Mouse (Mus musculus) heart, postnatal 0 days (tissue): ENCODE data around the gene Nckap5. TPM values are rescaled to one million over a fixed set of nuclear protein-coding genes. Genes with fewer than 3 reads are reported as not detected.

Experiments
- ATAC-seq: fragments of 200-750 bp; cut with Nextera tagmentation; 2 replicates; pipeline ENCODE4 v1.8.0; 2017; ENCODE audit warnings: low read depth, moderate number of reproducible peaks, moderate library complexity; ENCODE audit not compliant: insufficient read depth
- DNase-seq: peaks from one replicate; pipeline ENCODE4 v3.0.0-alpha.2; 2016; ENCODE audit warnings: low spot score
- H3K27ac ChIP-seq: fragments of 300-500 bp; sonication (generic); 2 replicates; pipeline ENCODE4 v1.5.1; 2014; ENCODE audit warnings: low read depth, mild to moderate bottlenecking
- H3K27me3 ChIP-seq: fragments of 300-500 bp; sonication (generic); 2 replicates; pipeline ENCODE4 v1.6.1; 2014; ENCODE audit warnings: low read length, mixed read lengths; ENCODE audit not compliant: control insufficient read depth, insufficient read depth
- H3K36me3 ChIP-seq: fragments of 300-500 bp; sonication (generic); replicated peaks from 2 replicates; pipeline ENCODE4 v1.6.1; 2014; ENCODE audit warnings: low read length, mixed read lengths; ENCODE audit not compliant: control insufficient read depth, insufficient read depth
- H3K4me1 ChIP-seq: fragments of 300-500 bp; sonication (generic); 2 replicates; pipeline ENCODE4 v1.6.1; 2014; ENCODE audit warnings: antibody characterized with exemption; ENCODE audit not compliant: control insufficient read depth, insufficient read depth
- H3K4me2 ChIP-seq: fragments of 300-500 bp; sonication (generic); 2 replicates; pipeline ENCODE4 v1.6.1; 2014; ENCODE audit warnings: low read depth, mild to moderate bottlenecking, low read length, moderate library complexity
- H3K4me3 ChIP-seq: fragments of 300-500 bp; sonication (generic); 2 replicates; pipeline ENCODE4 v1.5.1; 2014; ENCODE audit warnings: low read depth, low read length
- H3K9ac ChIP-seq: fragments of 300-500 bp; sonication (generic); replicated peaks from 2 replicates; pipeline ENCODE4 v1.6.1; 2014; ENCODE audit warnings: low read depth, low read length, mixed read lengths
- H3K9me3 ChIP-seq: fragments of 300-500 bp; sonication (generic); replicated peaks from 2 replicates; pipeline ENCODE4 v1.6.1; 2016; ENCODE audit warnings: low read length; ENCODE audit not compliant: control insufficient read depth
- CTCF ChIP-seq: IDR thresholded peaks from 2 replicates; pipeline ENCODE4 v1.5.1; 2016; ENCODE audit warnings: antibody characterized with exemption, control low read depth, low read depth
- EP300 ChIP-seq: IDR thresholded peaks from 2 replicates; pipeline ENCODE4 v1.6.1; 2016; ENCODE audit warnings: antibody characterized with exemption, low read depth
- WGBS: fragments of 180-500 bp; shearing (Covaris S2); extraction: QIAGEN DNeasy Blood & Tissue Kit; methylation state at CpG from one replicate; pipeline ENCODE4 v1.1.7; 2014; 5-methylcytosine and 5-hydroxymethylcytosine counted together
- polyA plus RNA-seq: library from polyadenylated mRNA; unstranded; fragments of >200 nt; fragmentation: Nextera tagmentation; extraction: Ambion mirVana; gene quantifications from 2 replicates; pipeline ENCODE4 v1.2.1, GENCODE M21; 2015
- total RNA-seq: library from RNA; depleted of rRNA; stranded (reverse); fragments of >200 nt; gene quantifications from 2 replicates; pipeline ENCODE4 v1.2.3, GENCODE M21; 2014; ENCODE audit warnings: low replicate concordance

Nckap5 gene
- total and polyA plus RNA-seq, 2 experiments from 2014 or later, result 4.6 to 14.5 TPM

DNA sequence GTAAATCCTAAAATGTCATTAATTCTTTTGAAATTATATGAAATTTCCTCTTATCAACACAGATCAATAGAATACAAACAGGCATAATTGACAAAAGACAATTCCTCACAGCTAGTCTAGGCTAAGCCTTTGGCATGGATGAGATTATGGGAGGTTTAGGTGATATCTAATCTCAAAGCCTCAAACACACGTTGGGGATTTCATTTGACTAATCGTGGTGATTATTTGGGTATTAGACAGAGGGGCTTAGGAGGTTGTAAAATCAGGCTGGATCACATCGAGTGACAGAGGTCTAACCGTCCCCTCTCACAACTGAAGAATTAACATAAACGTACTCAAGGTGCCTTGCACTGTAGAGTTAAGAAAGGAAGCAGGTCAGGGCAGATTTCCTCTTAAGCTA, 674.8 kb downstream of the Nckap5 start:
- DNase-seq (no peak), ATAC-seq (no peak)
- H3K4me1 ChIP-seq, result peaks cover 8% of the 10 kb centered on the region; the same call in 1 of the 2 replicates
- H3K27ac ChIP-seq, result no peak overlapping the region
- no peaks in the 10 kb centered on the region for H3K9me3 ChIP-seq
- H3K4me2 ChIP-seq, result no peak overlapping the region
- TF ChIP-seq EP300 (no peak), CTCF (no peak)
- no peak overlapping the region for H3K9ac ChIP-seq
- no peak overlapping the region for H3K4me3 ChIP-seq
- no peaks in the 10 kb centered on the region for H3K27me3 ChIP-seq
- H3K36me3 ChIP-seq, result no peaks in the 10 kb centered on the region
- 59% methylated on average over 5 of the region's 5 CpGs for WGBS

DNA sequence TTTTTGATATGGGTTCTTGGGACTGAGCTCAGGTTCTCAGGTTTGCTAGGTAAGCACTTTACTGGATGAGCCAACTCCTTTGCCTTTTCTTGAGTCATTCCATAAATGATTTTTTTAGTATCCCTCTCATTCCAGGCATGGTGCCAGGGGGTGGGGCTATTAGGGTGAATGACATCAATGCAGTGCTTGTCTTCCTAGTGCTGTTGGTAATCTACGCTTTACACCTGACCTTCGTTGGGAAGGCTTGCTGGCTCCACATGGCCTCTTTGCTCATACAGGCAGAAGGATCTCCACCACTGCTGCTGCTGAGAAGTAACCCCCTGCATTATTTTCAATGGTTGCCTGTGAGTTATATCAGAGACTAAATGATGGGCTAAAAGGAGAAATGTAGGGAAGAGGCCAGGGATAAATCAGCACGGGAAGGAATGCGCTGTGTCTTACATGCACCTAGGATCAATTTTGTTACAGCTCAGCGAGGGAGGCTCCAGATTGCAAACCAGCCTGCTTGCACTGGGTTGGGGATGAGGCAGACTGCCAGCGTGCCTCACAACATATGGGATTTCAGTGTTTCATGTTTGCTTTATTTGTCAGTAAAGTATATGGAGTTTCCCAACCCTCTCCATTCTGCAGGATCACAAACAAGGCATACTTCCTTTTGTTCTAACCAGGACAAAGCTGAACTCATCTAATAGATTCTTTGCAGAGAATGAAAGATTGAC, 676.9 kb downstream of the Nckap5 start:
- WGBS, result 78% methylated on average over 6 of the region's 6 CpGs
- ATAC-seq (no peak), DNase-seq (no peak)
- H3K36me3 ChIP-seq, result no peaks in the 10 kb centered on the region
- H3K4me1 ChIP-seq, result peaks cover 10% of the 10 kb centered on the region; the same call in 1 of the 2 replicates
- H3K27ac ChIP-seq, result no peak overlapping the region
- TF ChIP-seq EP300, result no peak
- no peak for TF ChIP-seq CTCF
- no peak overlapping the region for H3K4me2 ChIP-seq
- no peak overlapping the region for H3K9ac ChIP-seq
- no peaks in the 10 kb centered on the region for H3K9me3 ChIP-seq
- no peaks in the 10 kb centered on the region for H3K27me3 ChIP-seq
- H3K4me3 ChIP-seq, result no peak overlapping the region

DNA sequence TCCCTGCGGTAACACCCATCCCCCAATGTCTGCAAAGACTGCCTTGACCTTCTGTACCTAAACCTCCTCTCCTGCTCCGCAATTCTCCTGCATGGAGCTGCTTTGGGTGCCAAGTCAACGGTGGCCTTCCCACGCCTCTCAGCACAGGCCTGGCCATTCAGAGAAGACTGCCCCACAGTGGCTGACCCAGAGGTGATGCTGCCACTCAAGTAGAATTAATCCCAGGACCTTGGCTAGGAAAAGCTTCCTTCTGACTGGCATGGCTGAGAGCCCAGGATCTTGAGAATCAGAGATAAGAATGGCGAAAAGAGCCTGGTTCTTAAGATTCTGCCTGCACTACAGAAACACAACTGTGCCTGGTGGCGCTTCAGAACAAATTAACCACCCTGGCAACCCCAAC, 678.4 kb downstream of the Nckap5 start:
- 69% methylated on average over 6 of the region's 6 CpGs for WGBS

DNA sequence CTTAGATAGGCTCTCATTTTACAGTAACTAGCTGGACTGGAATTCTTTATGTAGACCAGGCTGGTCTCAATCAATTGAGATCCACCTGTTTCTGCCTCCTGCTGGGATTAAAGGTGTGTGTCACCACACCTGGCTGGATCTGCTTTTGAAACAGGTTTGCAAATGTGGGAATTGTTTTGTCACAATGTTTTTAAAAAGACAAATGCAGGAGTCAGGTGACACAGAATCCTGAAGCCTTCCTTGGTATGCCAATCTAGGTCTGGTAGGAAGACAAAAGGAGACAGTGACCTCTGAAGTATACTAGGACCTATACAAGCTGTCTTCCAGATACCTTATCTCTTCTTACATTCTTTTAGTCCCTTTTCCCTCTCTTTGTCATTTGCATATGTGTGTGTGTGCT, 680.6 kb downstream of the Nckap5 start:
- Histone ChIP-seq H3K4me3 (no peak overlapping the region), H3K9me3 (no peaks in the 10 kb centered on the region), H3K36me3 (no peaks in the 10 kb centered on the region), H3K4me2 (no peak overlapping the region), H3K9ac (no peak overlapping the region), H3K27me3 (no peaks in the 10 kb centered on the region), H3K27ac (no peak overlapping the region), H3K4me1 (peaks cover 10% of the 10 kb centered on the region; the same call in 1 of the 2 replicates)
- TF ChIP-seq CTCF (no peak), EP300 (no peak)
- no peak for DNase-seq
- no peak for ATAC-seq

More for the DNA sequence above, 678.4 kb downstream of the Nckap5 start:
- Histone ChIP-seq H3K27ac (no peak overlapping the region), H3K9ac (no peak overlapping the region), H3K4me3 (no peak overlapping the region), H3K4me2 (no peak overlapping the region), H3K27me3 (no peaks in the 10 kb centered on the region), H3K36me3 (no peaks in the 10 kb centered on the region), H3K4me1 (peaks cover 10% of the 10 kb centered on the region; the same call in 1 of the 2 replicates), H3K9me3 (no peaks in the 10 kb centered on the region)
- TF ChIP-seq EP300 (no peak), CTCF (no peak)
- DNase-seq (no peak), ATAC-seq (no peak)

DNA sequence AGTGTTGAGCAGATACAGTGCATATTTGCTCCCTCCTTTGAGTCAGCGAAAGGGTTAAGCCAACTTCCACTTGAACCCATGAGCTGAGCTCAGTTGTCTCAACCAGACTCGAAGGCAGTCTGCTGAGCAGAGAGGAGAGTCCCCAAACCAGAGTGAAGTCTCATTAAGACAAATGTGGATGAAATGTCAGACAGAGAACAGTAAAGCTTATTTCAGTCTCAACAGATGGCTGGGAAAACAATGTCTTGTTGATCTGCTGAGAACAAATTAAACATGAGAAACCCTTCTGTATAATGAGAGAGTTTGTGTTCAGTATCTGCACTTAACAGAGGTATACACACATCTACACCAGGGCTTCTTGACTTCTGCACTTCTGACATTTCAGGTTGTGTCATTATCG, 694.9 kb downstream of the Nckap5 start:
- H3K4me1 ChIP-seq, result no peaks in the 10 kb centered on the region
- DNase-seq (no peak), ATAC-seq (no peak)
- 71% methylated on average over 3 of the region's 3 CpGs for WGBS
- no peak overlapping the region for H3K9ac ChIP-seq
- no peaks in the 10 kb centered on the region for H3K36me3 ChIP-seq
- no peak overlapping the region for H3K27ac ChIP-seq
- no peak overlapping the region for H3K4me2 ChIP-seq
- no peaks in the 10 kb centered on the region for H3K27me3 ChIP-seq
- no peaks in the 10 kb centered on the region for H3K9me3 ChIP-seq
- TF ChIP-seq EP300, result no peak
- no peak for TF ChIP-seq CTCF
- no peak overlapping the region for H3K4me3 ChIP-seq

DNA sequence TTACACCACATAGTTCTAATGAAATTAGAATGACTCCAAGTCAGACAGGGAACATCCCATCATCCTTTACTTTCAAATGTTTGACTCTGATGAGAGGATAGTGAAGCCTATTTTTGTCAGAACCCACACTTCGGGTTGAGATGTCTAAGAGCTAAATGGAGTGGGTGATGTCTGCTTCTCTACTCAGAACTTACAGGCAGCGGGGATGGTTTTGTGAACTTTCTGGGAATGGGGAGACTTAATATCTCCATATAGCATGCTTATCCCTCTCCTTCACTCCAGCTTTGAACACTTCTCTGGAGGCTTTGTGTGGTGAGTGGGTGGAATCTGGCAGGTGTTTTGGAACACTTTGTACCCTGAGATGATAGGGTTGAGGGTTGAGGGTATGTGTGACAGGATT, 698.3 kb downstream of the Nckap5 start:
- Histone ChIP-seq H3K4me3 (no peak overlapping the region), H3K27ac (no peak overlapping the region), H3K36me3 (no peaks in the 10 kb centered on the region), H3K4me2 (no peak overlapping the region), H3K9ac (no peak overlapping the region), H3K27me3 (no peaks in the 10 kb centered on the region), H3K4me1 (no peaks in the 10 kb centered on the region), H3K9me3 (no peaks in the 10 kb centered on the region)
- ATAC-seq (no peak), DNase-seq (no peak)
- no peak for TF ChIP-seq EP300
- TF ChIP-seq CTCF, result no peak
- 66% methylated on average over 2 of the region's 2 CpGs for WGBS
